Comparison of ENCODE assay signal across 14 mouse cellular contexts in the genomic region with DNA sequence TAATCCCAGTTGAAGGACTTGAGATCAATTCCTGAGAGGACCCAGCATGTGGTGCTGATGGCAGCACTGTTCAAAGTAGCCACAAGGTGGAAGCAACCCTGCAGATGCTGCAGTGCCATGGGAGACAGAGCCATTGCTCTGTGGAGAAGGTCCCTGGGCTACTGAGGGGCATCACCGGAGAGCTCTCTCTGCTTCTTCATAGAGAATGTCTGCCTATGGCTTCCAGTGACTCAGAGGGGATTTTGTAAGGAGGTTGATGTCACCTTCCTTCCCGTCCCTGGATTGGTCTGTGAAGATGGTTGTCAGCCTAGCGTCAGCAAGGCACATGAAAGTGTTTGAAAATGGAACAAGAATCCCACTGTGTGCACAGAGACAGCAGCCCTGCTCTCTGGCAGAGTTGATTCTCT. TPM values are rescaled to one million over a fixed set of nuclear protein-coding genes. Genes with fewer than 3 reads are reported as not detected.
DNase-seq lines count a peak whose midpoint lies in the region; ATAC-seq and TF ChIP-seq lines count a peak whose summit lies in the region.
"Not testable (repeated sequence)": the region's sequence is repeated elsewhere in the genome, so short reads cannot be mapped to it uniquely, and the experiment has no call there.
"Had no signal": no experiment of that assay in that cellular context is flagged by ENCODE, and none has a peak within 500 bp of the region (broad histone marks: within the 10 kb centered on the region; RNA-seq: fewer than 3 reads in every experiment).

No protein-coding gene starts in this region.

- not testable (repeated sequence) for H3K9me3 ChIP-seq in embryonic facial prominence, embryonic 14.5 days (ENCODE audit: control insufficient read depth, low read length); kidney, embryonic 16.5 days (ENCODE audit: low read length); limb, embryonic 14.5 days (ENCODE audit: control insufficient read depth, low read length); lung, postnatal 0 days (ENCODE audit: low read length)

- not testable (repeated sequence) for H3K4me1 ChIP-seq in embryonic facial prominence, embryonic 14.5 days (ENCODE audit: control insufficient read depth, insufficient read depth, low read length); lung, postnatal 0 days (ENCODE audit: insufficient read depth, low read depth, low read length)
- peaks cover 11% of the 10 kb centered on the region; the same call in 1 of the 2 replicates for H3K4me1 ChIP-seq in kidney, embryonic 16.5 days (ENCODE audit: insufficient read depth, low read length)
- H3K4me1 ChIP-seq in limb, embryonic 14.5 days (ENCODE audit: control insufficient read depth, insufficient read depth, low read length), result peaks cover 10% of the 10 kb centered on the region

- not testable (repeated sequence) for H3K4me3 ChIP-seq in embryonic facial prominence, embryonic 14.5 days (ENCODE audit: low read depth, low read length); kidney, embryonic 16.5 days (ENCODE audit: low read length); limb, embryonic 14.5 days (replicated peaks; ENCODE audit: low read length); lung, postnatal 0 days (ENCODE audit: low read depth, low read length)

- not testable (repeated sequence) for H3K9ac ChIP-seq in embryonic facial prominence, embryonic 14.5 days (ENCODE audit: low read depth, low read length); kidney, embryonic 16.5 days (replicated peaks; ENCODE audit: low read length); limb, embryonic 14.5 days (ENCODE audit: low read depth, low read length, severe bottlenecking); lung, postnatal 0 days (replicated peaks; ENCODE audit: low read depth)

- 0 out of 2 replicates have a peak overlapping the region, but pooled peaks have one; percentile 80 for H3K27ac ChIP-seq in embryonic facial prominence, embryonic 14.5 days (replicated peaks; ENCODE audit: low read depth, low read length)
- H3K27ac ChIP-seq in kidney, embryonic 16.5 days (ENCODE audit: low read length), result peak overlapping the region; percentile 95
- 0 out of 2 replicates have a peak overlapping the region, but pooled peaks have one; percentile 86 for H3K27ac ChIP-seq in limb, embryonic 14.5 days (replicated peaks; ENCODE audit: low read depth, low read length)
- not testable (repeated sequence) for H3K27ac ChIP-seq in lung, postnatal 0 days (ENCODE audit: low read length)

- not testable (repeated sequence) for ATAC-seq in embryonic facial prominence, embryonic 14.5 days (ENCODE audit: low read depth); limb, embryonic 14.5 days (ENCODE audit: low FRiP score, low read depth)
- peak; percentile 62; the same call in 1 of the 2 replicates for ATAC-seq in kidney, embryonic 16.5 days (ENCODE audit: low FRiP score, low TSS enrichment)
- ATAC-seq in lung, postnatal 0 days, result peak; percentile 53

- TF ChIP-seq POLR2A in limb, embryonic 14.5 days (IDR thresholded peaks at IDR 0.05; ENCODE audit: borderline replicate concordance, extremely low read depth, insufficient read depth, insufficient read length), result not testable (repeated sequence)

- DNase-seq in 416B (ENCODE audit: low read depth) (peak; percentile 49), R1 (ENCODE audit: low read depth, low spot score) (peak; percentile 17)
- not testable (repeated sequence) for DNase-seq in embryonic facial prominence, embryonic 14.5 days (ENCODE audit: low spot score); limb, embryonic 14.5 days (ENCODE audit: low spot score)
- DNase-seq in induced T-regulatory cell, adult 2 months (ENCODE audit: low read depth), result peak; percentile 34
- DNase-seq in lung, postnatal 0 days (ENCODE audit: low spot score), result peak; percentile 10
- DNase-seq in retina, postnatal 1 day, result peak; percentile 4

- not testable (repeated sequence) for TF ChIP-seq EP300 in lung, postnatal 0 days (IDR thresholded peaks at IDR 0.05)

- peak; percentile 57 for TF ChIP-seq CTCF in lung, postnatal 0 days (IDR thresholded peaks at IDR 0.05)

- not testable (repeated sequence) for H3K27me3 ChIP-seq in embryonic facial prominence, embryonic 14.5 days (replicated peaks; ENCODE audit: control insufficient read depth, insufficient read depth, low read length); kidney, embryonic 16.5 days (ENCODE audit: insufficient read depth, low read length); limb, embryonic 14.5 days (ENCODE audit: control insufficient read depth, insufficient read depth, low read length); lung, postnatal 0 days (replicated peaks; ENCODE audit: insufficient read depth, low read length)

- WGBS in embryonic facial prominence, embryonic 14.5 days, result 74% methylated on average over 3 of the region's 3 CpGs
- 60% methylated on average over 3 of the region's 3 CpGs for WGBS in kidney, embryonic 16.5 days
- WGBS in limb, embryonic 14.5 days, result 83% methylated on average over 3 of the region's 3 CpGs
- 51% methylated on average over 3 of the region's 3 CpGs for WGBS in lung, postnatal 0 days

- H3K4me2 ChIP-seq in embryonic facial prominence, embryonic 14.5 days (ENCODE audit: low read depth, low read length); kidney, embryonic 16.5 days (replicated peaks; ENCODE audit: low read depth, low read length); limb, embryonic 14.5 days (replicated peaks; ENCODE audit: low read depth, low read length, severe bottlenecking); lung, postnatal 0 days (replicated peaks; ENCODE audit: low read depth, low read length): not testable (repeated sequence)

- not testable (repeated sequence) for H3K36me3 ChIP-seq in embryonic facial prominence, embryonic 14.5 days (ENCODE audit: control insufficient read depth, insufficient read depth, low read length); kidney, embryonic 16.5 days (ENCODE audit: insufficient read depth, low read length); limb, embryonic 14.5 days (ENCODE audit: control insufficient read depth, insufficient read depth, low read length); lung, postnatal 0 days (ENCODE audit: insufficient read depth, low read length)

RNA-seq across cellular contexts. Expression of a gene that starts 0.6 kb away (rescaled TPM):
- polyA plus RNA-seq in embryonic facial prominence, embryonic 14.5 days (2014; fragmentation: Nextera tagmentation; extraction: Ambion mirVana), result 2.4 and 3.9 TPM in 2 replicates
- polyA plus RNA-seq in kidney, embryonic 16.5 days (2015; fragmentation: Nextera tagmentation; extraction: Ambion mirVana), result 10.5 and 10.9 TPM in 2 replicates
- 2.0 and 2.2 TPM in 2 replicates for polyA plus RNA-seq in limb, embryonic 14.5 days (2012; rRNA removed)
- polyA plus RNA-seq in limb, embryonic 14.5 days (2014; fragmentation: Nextera tagmentation; extraction: Ambion mirVana), result 2.5 and 2.6 TPM in 2 replicates
- 2.5 and 2.7 TPM in 2 replicates for polyA plus RNA-seq in lung, postnatal 0 days (2015; fragmentation: Nextera tagmentation; extraction: Ambion mirVana)

RNA-seq across cellular contexts. Expression of a gene that starts 6.7 kb away (rescaled TPM):
- polyA plus RNA-seq in embryonic facial prominence, embryonic 14.5 days (2014; fragmentation: Nextera tagmentation; extraction: Ambion mirVana), result not detected in 2 replicates
- 0.13 TPM in 1 of 2 replicates, not detected in the other for polyA plus RNA-seq in kidney, embryonic 16.5 days (2015; fragmentation: Nextera tagmentation; extraction: Ambion mirVana)
- polyA plus RNA-seq in limb, embryonic 14.5 days (2012; rRNA removed), result not detected in 2 replicates
- polyA plus RNA-seq in limb, embryonic 14.5 days (2014; fragmentation: Nextera tagmentation; extraction: Ambion mirVana), result not detected in 2 replicates
- 0.11 TPM in 1 of 2 replicates, not detected in the other for polyA plus RNA-seq in lung, postnatal 0 days (2015; fragmentation: Nextera tagmentation; extraction: Ambion mirVana)
- polyA plus RNA-seq: activated CD4-positive, CD25-positive, alpha-beta regulatory T cell, adult 4 months; forebrain, embryonic 10.5 days; heart, embryonic 10.5 days; hindbrain, embryonic 12.5 days; liver, embryonic 11.5 days; midbrain, embryonic 15.5 days had no signal

RNA-seq across cellular contexts. Expression of a gene that starts 8.8 kb away (rescaled TPM):
- polyA plus RNA-seq in embryonic facial prominence, embryonic 14.5 days (2014; fragmentation: Nextera tagmentation; extraction: Ambion mirVana), result 0.54 and 2.0 TPM in 2 replicates
- 0.81 and 0.82 TPM in 2 replicates for polyA plus RNA-seq in kidney, embryonic 16.5 days (2015; fragmentation: Nextera tagmentation; extraction: Ambion mirVana)
- 0.12 and 0.24 TPM in 2 replicates for polyA plus RNA-seq in limb, embryonic 14.5 days (2012; rRNA removed)
- polyA plus RNA-seq in limb, embryonic 14.5 days (2014; fragmentation: Nextera tagmentation; extraction: Ambion mirVana), result 0.70 and 1.0 TPM in 2 replicates
- 2.4 and 3.2 TPM in 2 replicates for polyA plus RNA-seq in lung, postnatal 0 days (2015; fragmentation: Nextera tagmentation; extraction: Ambion mirVana)
- polyA plus RNA-seq: activated CD4-positive, CD25-positive, alpha-beta regulatory T cell, adult 4 months; forebrain, embryonic 10.5 days; heart, embryonic 10.5 days had no signal

RNA-seq across cellular contexts. Expression of a gene that starts 23.7 kb away (rescaled TPM):
- not detected in 2 replicates for polyA plus RNA-seq in embryonic facial prominence, embryonic 14.5 days (2014; fragmentation: Nextera tagmentation; extraction: Ambion mirVana)
- polyA plus RNA-seq in kidney, embryonic 16.5 days (2015; fragmentation: Nextera tagmentation; extraction: Ambion mirVana), result 6.4 and 7.1 TPM in 2 replicates
- not detected in 2 replicates for polyA plus RNA-seq in limb, embryonic 14.5 days (2012; rRNA removed)
- polyA plus RNA-seq in limb, embryonic 14.5 days (2014; fragmentation: Nextera tagmentation; extraction: Ambion mirVana), result not detected in 2 replicates
- polyA plus RNA-seq in lung, postnatal 0 days (2015; fragmentation: Nextera tagmentation; extraction: Ambion mirVana), result 0.13 TPM in 1 of 2 replicates, not detected in the other
- polyA plus RNA-seq: forebrain, embryonic 10.5 days; heart, embryonic 10.5 days; hindbrain, embryonic 12.5 days; liver, embryonic 11.5 days; midbrain, embryonic 15.5 days had no signal

RNA-seq across cellular contexts. Expression of a gene that starts 39.1 kb away (rescaled TPM):
- polyA plus RNA-seq in embryonic facial prominence, embryonic 14.5 days (2014; fragmentation: Nextera tagmentation; extraction: Ambion mirVana), result not detected in 2 replicates
- 25.3 and 28.9 TPM in 2 replicates for polyA plus RNA-seq in kidney, embryonic 16.5 days (2015; fragmentation: Nextera tagmentation; extraction: Ambion mirVana)
- polyA plus RNA-seq in limb, embryonic 14.5 days (2012; rRNA removed), result not detected in 2 replicates
- polyA plus RNA-seq in limb, embryonic 14.5 days (2014; fragmentation: Nextera tagmentation; extraction: Ambion mirVana), result not detected in 2 replicates
- polyA plus RNA-seq in lung, postnatal 0 days (2015; fragmentation: Nextera tagmentation; extraction: Ambion mirVana), result not detected in 2 replicates
- polyA plus RNA-seq: activated CD4-positive, CD25-positive, alpha-beta regulatory T cell, adult 4 months; forebrain, embryonic 10.5 days; heart, embryonic 10.5 days; hindbrain, embryonic 12.5 days; liver, embryonic 11.5 days; midbrain, embryonic 15.5 days had no signal
